Mouse (Mus musculus): ENCODE results near the gene Snx29. TPM values are rescaled to one million over a fixed set of nuclear protein-coding genes. Genes with fewer than 3 reads are reported as not detected.
"Not testable (repeated sequence)": the region's sequence is repeated elsewhere in the genome, so short reads cannot be mapped to it uniquely, and the experiment has no call there.

Gene Snx29
- polyA plus RNA-seq, 1 experiment from 2014 or later, result 10.0 TPM

DNA sequence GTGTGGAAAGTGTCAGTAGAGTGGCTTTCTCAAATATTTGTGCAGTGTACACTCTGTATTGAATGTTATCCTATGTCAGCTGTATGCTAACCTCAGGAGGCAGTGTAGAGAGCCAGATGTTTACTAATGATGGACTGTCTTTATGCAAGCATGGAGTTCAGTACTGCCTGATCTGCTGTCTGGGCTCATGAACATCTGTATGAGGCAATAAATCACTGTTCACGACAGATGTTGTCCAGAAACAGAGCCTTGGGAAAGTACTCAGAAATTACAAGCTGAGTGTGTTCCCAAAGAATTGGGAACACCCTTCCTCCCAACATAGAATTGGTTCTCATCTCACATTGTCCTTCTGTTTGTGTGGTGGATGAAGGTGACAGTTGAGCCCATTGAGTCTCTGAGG, 121.9 kb downstream of the Snx29 start:
- ATAC-seq (ENCODE audit: low FRiP score), result no peak
- Histone ChIP-seq H3K9me3 (ENCODE audit: control insufficient read depth, low read length) (no peaks in the 10 kb centered on the region), H3K36me3 (ENCODE audit: control insufficient read depth, insufficient read depth, low read length) (no peaks in the 10 kb centered on the region), H3K4me2 (no peak overlapping the region), H3K4me1 (ENCODE audit: control insufficient read depth, insufficient read depth, low read length) (no peaks in the 10 kb centered on the region), H3K27me3 (ENCODE audit: control insufficient read depth, insufficient read depth, low read length) (no peaks in the 10 kb centered on the region), H3K9ac (ENCODE audit: low read length) (no peak overlapping the region), H3K27ac (ENCODE audit: low read depth, low read length) (no peak overlapping the region), H3K4me3 (ENCODE audit: low read depth, low read length) (no peak overlapping the region)
- WGBS, result 87% methylated on average over 1 of the region's 1 CpGs
- DNase-seq (ENCODE audit: low spot score, missing footprints), result no peak

DNA sequence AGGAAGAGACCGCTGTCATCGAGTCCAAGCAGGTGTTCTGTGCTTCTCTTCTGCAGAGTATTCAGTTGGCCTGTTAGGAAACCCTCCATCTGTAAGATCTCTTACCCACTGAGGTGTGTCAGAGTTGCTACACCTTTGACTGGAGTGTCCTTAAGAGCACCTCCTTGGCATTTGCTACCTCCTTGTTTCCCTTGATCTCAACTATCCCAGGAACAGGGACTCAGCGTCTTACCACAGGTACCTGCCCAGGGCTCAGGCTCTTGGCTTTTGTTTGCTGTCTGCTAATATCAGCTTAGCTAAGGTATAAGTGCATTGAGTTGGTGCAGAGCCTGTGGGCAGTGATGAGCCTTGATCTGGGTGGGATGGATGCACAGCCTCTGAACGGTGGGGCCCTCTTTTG, 124.3 kb downstream of the Snx29 start:
- Histone ChIP-seq H3K4me2 (no peak overlapping the region), H3K4me1 (ENCODE audit: control insufficient read depth, insufficient read depth, low read length) (no peaks in the 10 kb centered on the region), H3K27ac (ENCODE audit: low read depth, low read length) (no peak overlapping the region), H3K36me3 (ENCODE audit: control insufficient read depth, insufficient read depth, low read length) (no peaks in the 10 kb centered on the region), H3K4me3 (ENCODE audit: low read depth, low read length) (no peak overlapping the region), H3K9me3 (ENCODE audit: control insufficient read depth, low read length) (no peaks in the 10 kb centered on the region), H3K27me3 (ENCODE audit: control insufficient read depth, insufficient read depth, low read length) (no peaks in the 10 kb centered on the region), H3K9ac (ENCODE audit: low read length) (no peak overlapping the region)
- ATAC-seq (ENCODE audit: low FRiP score) (no peak), DNase-seq (ENCODE audit: low spot score, missing footprints) (no peak)
- WGBS, result 90% methylated on average over 4 of the region's 4 CpGs

DNA sequence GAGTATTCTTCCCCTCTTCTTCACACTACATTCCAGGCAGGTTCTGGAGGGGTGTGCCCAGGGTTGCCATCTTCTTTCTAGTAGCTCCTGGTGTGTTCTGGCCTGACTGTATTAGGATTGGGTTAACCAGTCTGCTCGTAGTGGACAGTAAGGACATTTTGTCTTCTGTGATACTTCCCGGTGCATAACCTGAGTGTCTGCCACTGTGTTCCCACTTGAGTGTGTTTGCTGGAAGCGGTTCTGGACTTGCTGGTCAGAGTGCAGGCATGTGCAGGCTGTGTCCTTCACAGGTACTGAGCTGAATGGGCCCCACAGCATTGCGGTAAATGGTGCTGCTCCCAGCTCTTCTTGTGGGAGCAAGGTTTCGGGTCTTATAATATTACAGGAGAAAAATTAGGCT, 125.2 kb downstream of the Snx29 start:
- Histone ChIP-seq H3K4me3 (ENCODE audit: low read depth, low read length) (no peak overlapping the region), H3K36me3 (ENCODE audit: control insufficient read depth, insufficient read depth, low read length) (no peaks in the 10 kb centered on the region), H3K27me3 (ENCODE audit: control insufficient read depth, insufficient read depth, low read length) (no peaks in the 10 kb centered on the region), H3K27ac (ENCODE audit: low read depth, low read length) (no peak overlapping the region), H3K9ac (ENCODE audit: low read length) (no peak overlapping the region), H3K9me3 (ENCODE audit: control insufficient read depth, low read length) (no peaks in the 10 kb centered on the region), H3K4me1 (ENCODE audit: control insufficient read depth, insufficient read depth, low read length) (no peaks in the 10 kb centered on the region), H3K4me2 (no peak overlapping the region)
- no peak for ATAC-seq (ENCODE audit: low FRiP score)
- no peak for DNase-seq (ENCODE audit: low spot score, missing footprints)
- 89% methylated on average over 5 of the region's 5 CpGs for WGBS

DNA sequence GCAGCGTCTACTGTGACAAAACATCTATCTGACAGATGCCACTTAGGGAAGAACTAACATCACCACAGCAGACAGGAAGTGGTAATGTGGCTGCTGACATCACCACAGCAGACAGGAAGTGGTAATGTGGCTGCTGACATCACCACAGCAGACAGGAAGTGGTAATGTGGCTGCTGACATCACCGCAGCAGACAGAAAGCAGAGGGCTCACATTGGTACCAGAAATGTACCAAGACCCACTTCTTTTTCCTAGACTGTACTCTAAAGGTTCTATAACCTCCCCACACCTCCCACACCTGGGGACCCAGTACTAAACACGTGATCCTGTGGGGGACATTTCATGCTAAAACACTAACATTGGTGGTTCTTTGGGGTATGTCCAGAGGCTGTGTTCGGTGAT, 126.0 kb downstream of the Snx29 start:
- WGBS, result 95% methylated on average over 4 of the region's 4 CpGs
- not testable (repeated sequence) for H3K4me3 ChIP-seq (ENCODE audit: low read depth, low read length); H3K9ac ChIP-seq (ENCODE audit: low read length); DNase-seq (ENCODE audit: low spot score, missing footprints); H3K27me3 ChIP-seq (ENCODE audit: control insufficient read depth, insufficient read depth, low read length); H3K9me3 ChIP-seq (ENCODE audit: control insufficient read depth, low read length); ATAC-seq (ENCODE audit: low FRiP score); H3K27ac ChIP-seq (ENCODE audit: low read depth, low read length); H3K4me2 ChIP-seq; H3K4me1 ChIP-seq (ENCODE audit: control insufficient read depth, insufficient read depth, low read length); H3K36me3 ChIP-seq (ENCODE audit: control insufficient read depth, insufficient read depth, low read length)

DNA sequence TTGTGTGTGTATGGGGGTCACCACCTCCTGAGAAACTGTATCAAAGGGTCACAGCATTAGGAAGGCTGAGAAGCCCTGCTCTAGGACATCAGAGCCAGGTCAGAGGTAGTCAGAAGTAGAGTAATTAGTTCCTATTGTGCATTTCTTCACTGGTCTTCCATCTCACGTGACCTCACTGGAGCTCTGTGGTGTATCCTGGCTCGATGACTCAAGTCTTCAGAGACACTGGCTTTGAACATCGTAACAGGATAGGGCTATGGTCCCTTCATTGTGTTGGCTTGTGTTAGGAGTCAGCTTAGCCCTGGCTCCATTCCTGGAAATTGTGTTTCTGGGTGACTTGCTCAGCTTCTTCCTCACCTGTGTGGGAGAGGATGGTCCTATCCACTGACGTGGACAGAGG, 126.6 kb downstream of the Snx29 start:
- no peak for DNase-seq (ENCODE audit: low spot score, missing footprints)
- no peaks in the 10 kb centered on the region for H3K27me3 ChIP-seq (ENCODE audit: control insufficient read depth, insufficient read depth, low read length)

DNA sequence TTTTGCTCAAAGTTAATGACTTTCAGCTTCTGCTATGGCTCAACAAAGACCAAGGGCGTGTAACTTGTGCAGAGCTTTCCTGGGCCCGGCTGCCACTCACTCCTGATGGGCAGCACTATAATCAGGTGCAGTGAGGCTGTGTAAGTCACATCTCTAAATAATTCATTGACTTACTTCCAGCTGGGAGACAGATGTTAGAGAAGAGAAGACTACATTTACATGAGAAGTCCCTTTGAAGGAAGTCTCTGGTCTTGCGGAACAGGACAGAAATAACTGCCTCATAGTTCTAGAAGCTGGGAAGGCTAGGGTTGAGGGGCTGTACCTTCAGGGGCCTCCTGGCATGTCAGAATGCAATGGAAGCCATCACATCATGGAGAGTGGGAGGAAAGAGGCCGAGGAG, 127.9 kb downstream of the Snx29 start:
- H3K27me3 ChIP-seq (ENCODE audit: control insufficient read depth, insufficient read depth, low read length), result no peaks in the 10 kb centered on the region
- H3K9me3 ChIP-seq (ENCODE audit: control insufficient read depth, low read length), result no peaks in the 10 kb centered on the region; the same call in 1 of the 2 replicates
- H3K9ac ChIP-seq (ENCODE audit: low read length), result no peak overlapping the region
- H3K4me2 ChIP-seq, result no peak overlapping the region
- no peaks in the 10 kb centered on the region for H3K4me1 ChIP-seq (ENCODE audit: control insufficient read depth, insufficient read depth, low read length)
- WGBS, result 84% methylated on average over 4 of the region's 4 CpGs
- H3K4me3 ChIP-seq (ENCODE audit: low read depth, low read length), result no peak overlapping the region
- no peaks in the 10 kb centered on the region for H3K36me3 ChIP-seq (ENCODE audit: control insufficient read depth, insufficient read depth, low read length)
- ATAC-seq (ENCODE audit: low FRiP score), result no peak
- DNase-seq (ENCODE audit: low spot score, missing footprints), result no peak
- H3K27ac ChIP-seq (ENCODE audit: low read depth, low read length), result no peak overlapping the region

More for the DNA sequence above, 126.6 kb downstream of the Snx29 start:
- no peaks in the 10 kb centered on the region for H3K4me1 ChIP-seq (ENCODE audit: control insufficient read depth, insufficient read depth, low read length)
- no peaks in the 10 kb centered on the region; the same call in 1 of the 2 replicates for H3K9me3 ChIP-seq (ENCODE audit: control insufficient read depth, low read length)
- H3K4me3 ChIP-seq (ENCODE audit: low read depth, low read length), result no peak overlapping the region
- no peak overlapping the region for H3K9ac ChIP-seq (ENCODE audit: low read length)
- no peak overlapping the region for H3K27ac ChIP-seq (ENCODE audit: low read depth, low read length)
- 92% methylated on average over 4 of the region's 4 CpGs for WGBS
- no peak overlapping the region for H3K4me2 ChIP-seq
- ATAC-seq (ENCODE audit: low FRiP score), result no peak
- H3K36me3 ChIP-seq (ENCODE audit: control insufficient read depth, insufficient read depth, low read length), result no peaks in the 10 kb centered on the region

DNA sequence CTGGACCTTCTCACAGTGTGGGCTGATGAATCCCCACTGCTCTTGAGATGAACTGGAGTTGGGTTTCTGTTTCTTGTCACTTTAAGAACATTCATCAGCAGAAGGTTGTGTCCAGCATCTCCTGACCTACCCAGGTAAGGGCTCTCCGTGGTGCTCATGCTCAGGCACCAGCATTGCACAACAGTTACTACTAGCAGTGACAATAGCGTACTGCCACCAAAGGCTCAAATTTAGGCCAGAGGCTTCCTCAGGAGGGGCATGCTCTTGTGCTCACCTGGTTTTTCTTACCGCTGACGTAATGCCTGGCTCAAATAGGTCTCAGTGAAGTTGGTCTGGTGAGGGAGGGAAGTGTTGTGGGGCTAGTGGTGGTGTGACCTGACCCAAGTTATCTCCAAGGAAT, 132.2 kb downstream of the Snx29 start:
- no peak overlapping the region for H3K27ac ChIP-seq (ENCODE audit: low read depth, low read length)
- H3K4me3 ChIP-seq (ENCODE audit: low read depth, low read length), result no peak overlapping the region
- DNase-seq (ENCODE audit: low spot score, missing footprints) (no peak), ATAC-seq (ENCODE audit: low FRiP score) (no peak)
- H3K36me3 ChIP-seq (ENCODE audit: control insufficient read depth, insufficient read depth, low read length), result 0 out of 2 replicates have a peak, but pooled peaks cover 3% of the 10 kb centered on the region
- H3K9ac ChIP-seq (ENCODE audit: low read length), result no peak overlapping the region
- H3K9me3 ChIP-seq (ENCODE audit: control insufficient read depth, low read length), result no peaks in the 10 kb centered on the region; the same call in 1 of the 2 replicates
- 92% methylated on average over 4 of the region's 4 CpGs for WGBS
- H3K4me2 ChIP-seq, result no peak overlapping the region
- H3K27me3 ChIP-seq (ENCODE audit: control insufficient read depth, insufficient read depth, low read length), result no peaks in the 10 kb centered on the region
- H3K4me1 ChIP-seq (ENCODE audit: control insufficient read depth, insufficient read depth, low read length), result no peaks in the 10 kb centered on the region

DNA sequence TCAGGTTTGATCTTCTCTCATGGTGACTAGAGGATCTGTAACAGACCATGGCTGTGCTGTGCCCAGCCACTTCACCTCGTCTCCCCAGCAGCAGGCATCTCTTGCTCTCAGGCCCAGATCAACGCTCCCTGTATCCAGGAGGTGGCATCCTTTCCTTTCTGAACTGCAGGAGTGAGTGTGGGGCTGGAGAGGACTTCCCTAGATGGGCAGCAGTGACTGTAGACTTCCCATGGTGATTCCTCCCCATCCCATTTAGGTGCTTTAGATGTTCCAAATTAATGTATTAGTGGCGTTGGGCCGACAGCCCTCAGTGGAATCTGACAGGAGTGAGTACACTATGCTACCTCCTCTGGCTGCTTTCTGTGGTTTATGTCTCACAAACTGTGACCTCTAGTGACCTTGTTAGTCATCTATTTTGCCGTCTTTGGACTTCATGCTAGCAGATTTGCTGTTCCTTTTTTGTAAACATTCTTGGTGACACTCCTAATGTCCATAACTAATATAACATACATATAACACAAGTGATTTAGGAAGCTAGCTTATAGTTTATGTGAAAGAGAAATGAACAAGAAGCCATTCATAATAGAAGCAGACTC, 132.9 kb downstream of the Snx29 start:
- ATAC-seq (ENCODE audit: low FRiP score), result no peak
- 86% methylated on average over 5 of the region's 5 CpGs for WGBS

DNA sequence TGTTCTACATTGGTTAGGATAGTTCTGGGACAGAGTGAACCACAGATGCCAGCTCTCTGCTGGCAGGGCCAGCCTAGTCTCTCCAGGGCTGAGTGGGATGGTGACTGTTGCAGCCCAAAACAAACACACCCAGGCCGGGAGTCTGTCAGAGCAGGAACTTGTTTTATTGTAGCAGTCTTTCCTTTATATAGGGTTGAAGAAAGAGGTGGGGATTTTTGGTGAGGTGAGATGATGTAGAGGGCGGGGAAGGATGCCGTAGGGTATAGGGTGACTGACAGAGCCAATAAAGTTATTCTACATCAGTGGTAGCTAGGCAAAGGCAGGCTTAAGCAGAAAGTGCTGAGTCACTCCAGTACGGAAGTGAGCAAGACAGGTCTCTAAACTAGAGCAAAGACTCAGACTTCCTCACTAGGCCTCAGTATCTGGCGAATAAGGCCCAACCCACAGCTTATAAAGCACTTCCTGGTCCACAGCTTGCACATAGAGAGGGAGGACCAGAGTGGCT, 133.5 kb downstream of the Snx29 start:
- Histone ChIP-seq H3K4me2 (no peak overlapping the region), H3K27me3 (ENCODE audit: control insufficient read depth, insufficient read depth, low read length) (no peaks in the 10 kb centered on the region), H3K27ac (ENCODE audit: low read depth, low read length) (no peak overlapping the region), H3K9ac (ENCODE audit: low read length) (no peak overlapping the region), H3K4me1 (ENCODE audit: control insufficient read depth, insufficient read depth, low read length) (no peaks in the 10 kb centered on the region), H3K4me3 (ENCODE audit: low read depth, low read length) (no peak overlapping the region), H3K36me3 (ENCODE audit: control insufficient read depth, insufficient read depth, low read length) (0 out of 2 replicates have a peak, but pooled peaks cover 3% of the 10 kb centered on the region), H3K9me3 (ENCODE audit: control insufficient read depth, low read length) (no peaks in the 10 kb centered on the region; the same call in 1 of the 2 replicates)
- no peak for DNase-seq (ENCODE audit: low spot score, missing footprints)
- no peak for ATAC-seq (ENCODE audit: low FRiP score)
- 82% methylated on average over 5 of the region's 5 CpGs for WGBS

More for the DNA sequence above, 132.9 kb downstream of the Snx29 start:
- Histone ChIP-seq H3K9me3 (ENCODE audit: control insufficient read depth, low read length) (no peaks in the 10 kb centered on the region; the same call in 1 of the 2 replicates), H3K9ac (ENCODE audit: low read length) (no peak overlapping the region), H3K4me1 (ENCODE audit: control insufficient read depth, insufficient read depth, low read length) (no peaks in the 10 kb centered on the region), H3K27me3 (ENCODE audit: control insufficient read depth, insufficient read depth, low read length) (no peaks in the 10 kb centered on the region), H3K4me3 (ENCODE audit: low read depth, low read length) (no peak overlapping the region), H3K27ac (ENCODE audit: low read depth, low read length) (no peak overlapping the region), H3K36me3 (ENCODE audit: control insufficient read depth, insufficient read depth, low read length) (0 out of 2 replicates have a peak, but pooled peaks cover 3% of the 10 kb centered on the region), H3K4me2 (no peak overlapping the region)
- no peak for DNase-seq (ENCODE audit: low spot score, missing footprints)
